Mouse (Mus musculus): Measurements from ENCODE around the gene Rpl3l. TPM values are rescaled to one million over a fixed set of nuclear protein-coding genes. Genes with fewer than 3 reads are reported as not detected.
"Not testable (repeated sequence)": the region's sequence is repeated elsewhere in the genome, so short reads cannot be mapped to it uniquely, and the experiment has no call there.

Gene Rpl3l
- polyA plus RNA-seq, 1 experiment from 2014 or later = 0.34 TPM

DNA sequence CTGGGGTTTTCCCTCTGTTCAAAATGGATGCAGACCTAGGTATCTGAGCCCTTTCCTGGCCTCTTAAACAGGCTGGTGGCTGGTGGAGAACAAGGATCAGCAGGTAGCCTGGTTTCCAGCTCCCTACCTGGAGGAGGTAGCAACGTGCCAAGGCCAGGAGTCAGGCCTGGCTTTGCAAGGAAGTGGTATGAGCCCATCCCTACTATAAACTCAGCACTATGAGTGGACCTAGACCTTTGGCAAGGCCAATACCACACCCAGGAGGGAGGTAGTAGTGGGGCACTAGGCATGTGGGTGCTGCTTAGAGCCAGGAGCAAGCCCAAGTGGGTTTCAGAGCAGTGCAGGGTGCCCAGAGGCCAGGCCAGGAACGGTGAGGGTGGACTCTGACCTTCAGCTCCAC, 28.1 kb upstream of the Rpl3l start:
- Histone ChIP-seq H3K36me3 (peaks cover 45% of the 10 kb centered on the region), H3K4me1 (replicated peaks) (peaks cover 23% of the 10 kb centered on the region), H3K4me3 (no peak overlapping the region), H3K9me3 (replicated peaks) (no peaks in the 10 kb centered on the region), H3K9ac (no peak overlapping the region), H3K27ac (ENCODE audit: poor library complexity, severe bottlenecking) (no peak overlapping the region), H3K27me3 (replicated peaks) (0 out of 2 replicates have a peak, but pooled peaks cover 4% of the 10 kb centered on the region), H3K4me2 (no peak overlapping the region)
- ATAC-seq (ENCODE audit: insufficient number of reproducible peaks, low FRiP score) = no peak
- WGBS = 78% methylated on average over 2 of the region's 2 CpGs

DNA sequence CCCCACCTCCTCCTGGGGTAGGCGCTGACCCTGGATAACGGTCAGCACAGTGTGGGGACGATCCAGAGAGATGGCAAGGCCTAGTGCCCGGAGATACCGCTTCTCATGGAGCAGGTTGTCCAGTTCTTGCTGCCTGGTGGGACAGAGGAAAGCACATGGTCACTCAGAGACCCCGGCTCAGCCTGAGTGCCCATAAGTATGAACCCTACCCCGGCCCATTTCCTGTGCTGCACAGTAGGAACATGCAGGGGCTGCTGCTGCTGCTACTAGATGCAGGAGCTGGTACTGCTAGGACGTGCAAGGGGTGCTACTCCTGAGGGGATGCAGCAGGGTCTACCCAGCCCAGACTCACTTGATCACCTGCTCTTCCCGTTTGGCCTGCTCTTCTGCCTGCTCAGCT, 26.4 kb upstream of the Rpl3l start:
- Histone ChIP-seq H3K4me1 (replicated peaks) (peaks cover 18% of the 10 kb centered on the region), H3K4me2 (no peak overlapping the region), H3K4me3 (no peak overlapping the region), H3K27me3 (replicated peaks) (0 out of 2 replicates have a peak, but pooled peaks cover 4% of the 10 kb centered on the region), H3K27ac (ENCODE audit: poor library complexity, severe bottlenecking) (no peak overlapping the region), H3K9ac (no peak overlapping the region), H3K9me3 (replicated peaks) (no peaks in the 10 kb centered on the region), H3K36me3 (peaks cover 57% of the 10 kb centered on the region)
- WGBS = 87% methylated on average over 9 of the region's 9 CpGs
- no peak for ATAC-seq (ENCODE audit: insufficient number of reproducible peaks, low FRiP score)

DNA sequence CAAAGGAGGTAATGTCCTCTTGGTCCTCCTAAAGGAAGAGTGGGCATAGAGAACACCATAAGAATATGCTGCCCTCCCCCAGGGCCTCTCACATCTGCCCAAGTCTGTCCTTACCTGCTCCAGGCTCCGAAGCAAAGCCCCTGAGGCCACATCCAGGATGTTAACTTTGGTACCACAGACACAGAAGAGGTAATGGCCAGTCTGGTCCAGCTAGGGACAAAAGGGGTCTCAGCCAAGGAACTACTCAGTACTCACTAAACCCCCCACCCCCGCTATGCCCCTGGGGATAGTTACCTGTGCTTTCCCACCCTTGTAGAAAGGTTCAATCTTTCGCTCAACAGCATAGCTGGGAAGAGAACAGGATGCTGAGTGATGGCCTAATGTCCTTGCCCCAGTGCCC, 21.8 kb upstream of the Rpl3l start:
- Histone ChIP-seq H3K4me1 (replicated peaks) (peaks cover 14% of the 10 kb centered on the region), H3K36me3 (peaks cover 44% of the 10 kb centered on the region), H3K27me3 (replicated peaks) (no peaks in the 10 kb centered on the region), H3K9me3 (replicated peaks) (no peaks in the 10 kb centered on the region), H3K4me3 (no peak overlapping the region), H3K4me2 (no peak overlapping the region), H3K9ac (no peak overlapping the region), H3K27ac (ENCODE audit: poor library complexity, severe bottlenecking) (no peak overlapping the region)
- no peak for ATAC-seq (ENCODE audit: insufficient number of reproducible peaks, low FRiP score)
- 97% methylated on average over 3 of the region's 3 CpGs for WGBS

DNA sequence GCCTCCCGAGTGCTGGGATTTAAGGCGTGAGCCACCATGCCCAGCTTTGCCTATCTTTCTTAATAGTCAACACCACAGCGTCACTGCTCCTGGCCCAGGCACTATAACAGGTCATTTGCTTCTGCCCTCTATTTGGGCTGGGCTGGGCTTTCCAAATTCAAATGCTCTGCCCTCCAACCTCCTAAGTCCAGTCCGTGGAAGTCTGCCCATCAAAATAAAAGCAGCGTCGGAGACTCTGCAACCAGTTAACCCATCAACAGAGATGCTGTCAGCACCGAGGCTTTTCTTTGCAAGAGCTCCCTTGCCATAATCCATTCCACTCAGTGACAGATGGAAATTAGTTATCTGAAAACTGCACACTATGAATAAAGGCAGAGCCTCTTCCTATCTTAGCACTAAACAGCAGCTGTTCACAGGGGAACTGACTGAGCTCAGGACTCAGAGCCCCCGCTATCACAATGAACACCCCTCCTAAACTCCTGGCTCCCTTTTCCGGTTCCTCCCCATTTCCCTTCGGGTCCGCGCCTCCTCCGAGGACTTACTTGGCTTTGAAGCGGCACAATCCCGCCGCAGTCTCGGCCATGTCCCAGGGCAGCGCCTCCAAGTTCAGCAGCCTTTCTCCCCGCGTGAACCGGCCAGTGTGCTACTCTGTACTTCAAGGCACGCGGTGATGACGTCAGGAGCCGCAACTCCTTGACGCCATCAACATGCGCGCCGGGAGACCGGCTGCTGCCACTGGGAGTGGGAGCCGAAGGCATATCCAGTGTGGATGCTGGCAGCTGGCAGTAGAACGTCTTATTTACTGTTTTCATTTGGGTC, 20.4 kb upstream of the Rpl3l start, which contains the start of gene Tbl3:
TSS of gene Tbl3 (minus strand) at position 679 of the 819 bp plus-strand sequence.
- H3K9me3 ChIP-seq (replicated peaks) = no peaks in the 10 kb centered on the region
- H3K27me3 ChIP-seq (replicated peaks) = no peaks in the 10 kb centered on the region
- 4% methylated on average over 32 of the region's 32 CpGs for WGBS
- peaks cover 14% of the 10 kb centered on the region for H3K4me1 ChIP-seq (replicated peaks)
- peaks cover 30% of the 10 kb centered on the region for H3K36me3 ChIP-seq
- peak within 1 kb of the TSS; percentile 93 for H3K4me2 ChIP-seq
- H3K9ac ChIP-seq = peak within 1 kb of the TSS; percentile 84
- H3K27ac ChIP-seq (ENCODE audit: poor library complexity, severe bottlenecking) = peak within 1 kb of the TSS; percentile 88
- peak; percentile 87 for ATAC-seq (ENCODE audit: insufficient number of reproducible peaks, low FRiP score)
- H3K4me3 ChIP-seq = peak within 1 kb of the TSS; percentile 91

DNA sequence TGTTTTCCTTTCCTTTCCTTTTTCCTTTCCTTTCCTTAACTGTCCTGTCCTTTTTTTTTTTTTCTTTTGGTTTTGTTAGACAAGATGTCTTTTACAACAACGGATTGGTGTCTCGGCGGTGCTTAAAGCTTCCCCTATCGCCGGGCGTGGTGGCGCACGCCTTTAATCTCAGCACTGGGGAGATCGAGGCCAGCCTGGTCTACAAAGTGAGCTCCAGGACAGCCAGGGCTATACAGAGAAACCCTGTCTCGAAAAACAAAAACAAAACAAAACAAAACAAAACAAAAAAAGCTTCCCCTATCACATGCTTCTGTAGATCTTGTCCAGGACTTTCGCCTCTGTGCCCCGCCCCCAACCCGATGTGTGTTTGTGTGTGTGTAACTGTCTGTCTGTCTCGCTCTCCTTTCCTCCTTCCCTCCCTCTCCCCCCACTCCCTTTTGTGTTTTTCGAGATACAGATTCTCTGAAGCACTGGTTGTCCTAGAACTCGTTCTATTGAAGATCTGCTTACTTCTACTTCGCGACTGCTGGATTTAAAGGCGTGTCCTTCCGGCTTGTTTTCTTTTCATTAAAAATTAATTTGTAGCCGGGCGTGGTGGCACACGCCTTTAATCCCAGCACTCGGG, 19.7 kb upstream of the Rpl3l start:
- H3K4me3 ChIP-seq = peak overlapping the region; percentile 91
- H3K27ac ChIP-seq (ENCODE audit: poor library complexity, severe bottlenecking) = peak overlapping the region; percentile 88
- peak overlapping the region; percentile 93 for H3K4me2 ChIP-seq
- no peaks in the 10 kb centered on the region for H3K9me3 ChIP-seq (replicated peaks)
- peaks cover 14% of the 10 kb centered on the region for H3K4me1 ChIP-seq (replicated peaks)
- 6% methylated on average over 24 of the region's 24 CpGs for WGBS
- no peaks in the 10 kb centered on the region for H3K27me3 ChIP-seq (replicated peaks)
- peak overlapping the region; percentile 84 for H3K9ac ChIP-seq
- 0 out of 2 replicates have a peak, but pooled peaks have one; percentile 47 for ATAC-seq (ENCODE audit: insufficient number of reproducible peaks, low FRiP score)
- H3K36me3 ChIP-seq = peaks cover 23% of the 10 kb centered on the region

DNA sequence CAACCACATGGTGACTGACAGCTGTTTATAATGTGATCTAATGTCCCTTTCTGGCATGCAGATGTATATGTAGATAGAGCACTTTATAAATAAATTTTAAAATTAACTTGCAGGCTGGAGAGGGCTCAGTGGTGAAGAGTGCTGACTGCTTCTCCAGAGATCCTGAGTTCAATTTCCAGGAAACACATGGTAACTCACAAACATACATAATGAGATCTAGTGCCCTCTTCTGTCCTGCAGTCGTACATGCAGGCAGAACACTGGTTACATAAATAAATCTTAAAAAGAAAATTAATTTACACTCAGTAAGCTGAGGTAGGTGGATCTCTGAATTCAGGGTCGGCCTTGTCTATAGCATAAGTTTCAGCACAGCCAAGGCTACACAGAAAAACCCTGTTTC, 19.0 kb upstream of the Rpl3l start:
- Histone ChIP-seq H3K4me1 (replicated peaks) (peaks cover 14% of the 10 kb centered on the region), H3K4me3 (peak overlapping the region; percentile 91; the same call in 1 of the 2 replicates), H3K9ac (no peak overlapping the region; the same call in 1 of the 2 replicates), H3K36me3 (peaks cover 20% of the 10 kb centered on the region), H3K4me2 (peak overlapping the region; percentile 93), H3K27ac (ENCODE audit: poor library complexity, severe bottlenecking) (no peak overlapping the region), H3K27me3 (replicated peaks) (no peaks in the 10 kb centered on the region), H3K9me3 (replicated peaks) (no peaks in the 10 kb centered on the region)
- ATAC-seq (ENCODE audit: insufficient number of reproducible peaks, low FRiP score) = no peak
- 42% methylated on average over 2 of the region's 2 CpGs for whole genome bisulfite sequencing

DNA sequence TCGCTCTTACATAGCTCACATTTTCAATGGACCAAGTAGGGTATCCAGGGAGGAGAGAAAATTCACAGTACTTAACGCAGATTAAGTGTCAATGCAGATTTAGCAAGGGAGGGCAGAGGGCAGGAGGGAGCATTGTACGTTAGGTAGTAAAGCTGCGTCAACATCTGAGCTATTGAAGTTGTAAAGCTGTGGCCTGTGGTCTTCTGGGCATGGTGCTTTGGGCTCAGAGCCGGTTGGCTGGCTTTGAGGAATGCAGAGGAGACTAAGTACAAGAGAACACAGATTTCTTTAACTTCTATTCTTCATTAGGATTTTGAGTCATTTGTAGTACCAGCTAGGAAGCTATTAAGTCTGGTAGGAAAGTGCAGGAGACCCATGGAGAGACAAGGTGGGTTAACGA, 12.1 kb upstream of the Rpl3l start:
- Histone ChIP-seq H3K9me3 (replicated peaks) (no peaks in the 10 kb centered on the region), H3K27me3 (replicated peaks) (no peaks in the 10 kb centered on the region), H3K4me3 (no peak overlapping the region), H3K4me2 (no peak overlapping the region), H3K4me1 (replicated peaks) (peaks cover 4% of the 10 kb centered on the region; the same call in 1 of the 2 replicates), H3K27ac (ENCODE audit: poor library complexity, severe bottlenecking) (no peak overlapping the region), H3K36me3 (peaks cover 24% of the 10 kb centered on the region), H3K9ac (no peak overlapping the region)
- ATAC-seq (ENCODE audit: insufficient number of reproducible peaks, low FRiP score) = no peak
- 80% methylated on average over 6 of the region's 6 CpGs for WGBS

DNA sequence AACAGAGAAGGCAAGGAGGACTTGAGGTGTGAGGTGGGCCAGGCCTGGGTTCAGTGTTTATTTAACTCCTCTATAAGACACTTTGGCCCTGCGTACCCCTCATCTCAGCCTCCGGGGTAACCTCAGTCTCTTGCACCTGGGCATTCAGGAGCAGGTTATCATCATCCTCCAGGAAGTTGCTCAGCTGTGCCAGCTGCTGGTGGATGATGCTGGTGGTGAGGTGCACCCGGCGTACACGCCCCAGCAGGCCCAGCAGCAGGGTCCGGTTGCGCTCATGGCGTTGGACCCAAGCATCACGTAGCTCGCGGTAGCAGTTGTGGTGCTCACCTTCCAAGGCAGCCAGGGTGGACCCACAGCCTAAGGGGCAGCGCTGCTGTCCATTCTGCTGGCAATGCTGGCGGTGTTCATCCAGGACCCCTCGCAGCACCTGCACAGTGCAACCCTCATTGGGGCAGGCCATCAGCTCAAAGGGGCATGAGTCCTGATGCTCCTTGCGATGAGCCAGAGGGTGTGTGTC, 11.4 kb upstream of the Rpl3l start:
- H3K36me3 ChIP-seq = peaks cover 26% of the 10 kb centered on the region
- no peak for ATAC-seq (ENCODE audit: insufficient number of reproducible peaks, low FRiP score)
- no peak overlapping the region for H3K9ac ChIP-seq
- no peak overlapping the region for H3K4me3 ChIP-seq
- no peaks in the 10 kb centered on the region for H3K27me3 ChIP-seq (replicated peaks)
- H3K4me2 ChIP-seq = no peak overlapping the region
- no peaks in the 10 kb centered on the region for H3K9me3 ChIP-seq (replicated peaks)
- no peak overlapping the region for H3K27ac ChIP-seq (ENCODE audit: poor library complexity, severe bottlenecking)
- peaks cover 6% of the 10 kb centered on the region for H3K4me1 ChIP-seq (replicated peaks)
- 94% methylated on average over 15 of the region's 15 CpGs for WGBS

DNA sequence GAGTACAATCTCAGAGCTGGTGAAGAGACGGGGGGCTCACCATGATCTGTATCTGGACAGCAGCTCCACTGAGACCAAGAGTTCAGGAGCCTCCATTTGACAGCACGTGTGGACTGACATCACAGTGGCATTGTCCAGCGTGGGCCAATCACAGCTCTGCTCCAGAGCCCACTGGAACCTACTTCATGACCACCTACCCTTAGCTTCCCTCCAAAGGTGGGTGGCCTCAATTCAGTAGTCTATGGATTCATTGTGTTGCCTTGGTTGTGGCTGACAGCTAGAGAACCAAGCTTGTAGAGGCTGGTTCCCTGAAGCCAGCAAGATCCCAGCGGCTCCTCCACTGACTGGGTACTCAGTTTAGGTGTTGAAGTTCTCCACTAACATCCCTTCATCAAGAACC, 9.7 kb upstream of the Rpl3l start, which contains the start of the genes Rnf151 and Rps2:
TSS of gene Rnf151 (minus strand) at position 121 of the 400 bp plus-strand sequence.
TSS of gene Rps2 (plus strand) at position 174 of the 400 bp plus-strand sequence.
- H3K9me3 ChIP-seq (replicated peaks) = no peaks in the 10 kb centered on the region
- H3K36me3 ChIP-seq = peaks cover 41% of the 10 kb centered on the region
- no peaks in the 10 kb centered on the region for H3K27me3 ChIP-seq (replicated peaks)
- H3K4me3 ChIP-seq = peak within 1 kb of the TSS; percentile 95
- WGBS = 78% methylated on average over 4 of the region's 4 CpGs
- peak within 1 kb of the TSS; percentile 79 for H3K4me2 ChIP-seq
- no peak within 1 kb of the TSS for H3K27ac ChIP-seq (ENCODE audit: poor library complexity, severe bottlenecking)
- no peak for ATAC-seq (ENCODE audit: insufficient number of reproducible peaks, low FRiP score)
- H3K9ac ChIP-seq = peak within 1 kb of the TSS; percentile 98; the same call in 1 of the 2 replicates
- H3K4me1 ChIP-seq (replicated peaks) = peaks cover 22% of the 10 kb centered on the region

DNA sequence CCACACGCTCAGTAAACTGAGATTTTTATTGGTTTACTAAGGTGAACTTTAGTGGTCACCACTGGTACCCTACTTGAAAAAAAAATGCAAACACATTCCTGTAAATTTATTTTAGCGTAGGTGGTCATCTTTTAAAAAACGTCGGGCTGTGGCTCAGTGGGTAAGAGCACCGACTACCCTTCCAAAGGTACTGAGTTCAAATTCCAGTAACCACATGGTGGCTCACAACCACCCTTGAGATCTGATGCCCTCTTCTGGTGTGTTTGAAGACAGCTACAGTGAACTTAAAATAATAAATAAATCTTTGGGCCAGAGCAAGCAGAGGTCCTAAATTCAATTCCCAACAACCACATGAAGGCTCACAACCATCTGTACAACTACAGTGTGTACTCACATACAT, 8.7 kb upstream of the Rpl3l start:
- not testable (repeated sequence) for H3K9me3 ChIP-seq (replicated peaks); H3K27ac ChIP-seq (ENCODE audit: poor library complexity, severe bottlenecking); ATAC-seq (ENCODE audit: insufficient number of reproducible peaks, low FRiP score); H3K27me3 ChIP-seq (replicated peaks)
- peak overlapping the region; percentile 79 for H3K4me2 ChIP-seq
- peaks cover 29% of the 10 kb centered on the region for H3K4me1 ChIP-seq (replicated peaks)
- H3K36me3 ChIP-seq = peaks cover 41% of the 10 kb centered on the region
- H3K9ac ChIP-seq = peak overlapping the region; percentile 98
- WGBS = 52% methylated on average over 5 of the region's 5 CpGs
- H3K4me3 ChIP-seq = peak overlapping the region; percentile 95
